Mouse (Mus musculus) Patski (cell line): ENCODE data around the gene Papolb. TPM values are rescaled to one million over a fixed set of nuclear protein-coding genes. Genes with fewer than 3 reads are reported as not detected.

ENCODE experiments used
- ATAC-seq: fragments of 100-300 bp; one replicate; pipeline ENCODE4 v1.8.0; 2021
- CTCF ChIA-PET: fragments of 350-600 bp; sonication (Branson Sonifier 250); formaldehyde crosslinking; loops from one replicate; lab custom pipeline; 2022; ENCODE audit warnings: inconsistent platforms; lab: Charles Lee
- POLR2A ChIA-PET: fragments of 350-600 bp; sonication (Branson Sonifier 250); formaldehyde crosslinking; loops from one replicate; lab custom pipeline; 2022; ENCODE audit warnings: antibody characterized with exemption, inconsistent platforms; lab: Charles Lee
- DNase-seq: peaks from one replicate; pipeline ENCODE4 v3.0.0-alpha.2; 2011; ENCODE audit warnings: low read depth, low spot score
- H3K27me3 ChIP-seq: fragments of 371-371 bp; one replicate; pipeline ENCODE4 v1.5.1; 2021
- CTCF ChIP-seq: fragments of 100-300 bp; IDR thresholded peaks from one replicate; pipeline ENCODE4 v1.5.1; 2021
- in situ Hi-C: fragments of 300-500 bp; cut with MboI; formaldehyde crosslinking; loops from 3 replicates; pipeline ENCODE4 v1.11.1; 2018; ENCODE audit warnings: low pct_unique_long_range_greater_than_20kb, mixed read lengths
- polyA plus RNA-seq: library from polyadenylated mRNA; unstranded; gene quantifications from one replicate; pipeline ENCODE4 v1.2.3, GENCODE M21; 2021

The Papolb gene
- polyA plus RNA-seq, 1 experiment from 2014 or later, result 0.04 TPM

- ChIA-PET POLR2A (no interaction called here), CTCF (no interaction called here)
- DNase-seq (no peak), ATAC-seq (no peak)
- no peak for TF ChIP-seq CTCF
- in situ Hi-C loops, result no loop called here
- H3K27me3 ChIP-seq, result peaks cover 6% of the 10 kb centered on the region
These were observed 5.0 kb downstream of the Papolb start for GRCm38 (mm10) chr5:142524711-142525464.

GRCm38 (mm10) chr5:142521195-142521866 is 8.5 kb downstream of the Papolb start:
- TF ChIP-seq CTCF, result no peak
- peaks cover 2% of the 10 kb centered on the region for H3K27me3 ChIP-seq
- DNase-seq (no peak), ATAC-seq (no peak)
- ChIA-PET CTCF (interaction anchor here (1.0 to 2.4 kb wide), 4 partner anchors 14 to 23 kb away, joined by 3 to 7 read pairs (median 4); no protein-coding TSS in a partner anchor), POLR2A (no interaction called here)
- in situ Hi-C loops, result no loop called here

GRCm38 (mm10) chr5:142520360-142520759 is 9.5 kb downstream of the Papolb start:
- CTCF ChIA-PET, result interaction anchor here (1.7 kb wide), 1 partner anchor 15 kb away, joined by 6 read pairs; no protein-coding TSS in a partner anchor
- ATAC-seq, result no peak
- TF ChIP-seq CTCF, result no peak
- no peaks in the 10 kb centered on the region for H3K27me3 ChIP-seq
- in situ Hi-C loops, result no loop called here
- no peak for DNase-seq
- POLR2A ChIA-PET, result no interaction called here

GRCm38 (mm10) chr5:142518973-142519372 is 10.9 kb downstream of the Papolb start:
- ChIA-PET CTCF (interaction anchor here (1.0 kb wide), 1 partner anchor 32 kb away, joined by 3 read pairs; the partner anchor contains the start of gene Radil), POLR2A (no interaction called here)
- ATAC-seq (no peak), DNase-seq (no peak)
- no peaks in the 10 kb centered on the region for H3K27me3 ChIP-seq
- no peak for TF ChIP-seq CTCF
- in situ Hi-C loops, result no loop called here

- H3K27me3 ChIP-seq, result no peaks in the 10 kb centered on the region
- ChIA-PET CTCF (interaction anchor here (1.7 to 1.8 kb wide), 2 partner anchors 10 to 38 kb away, joined by 4 to 5 read pairs; partner anchors contain the start of gene Radil), POLR2A (interaction anchor here (0.6 kb wide), 2 partner anchors 40 to 204 kb away, joined by 3 to 4 read pairs; no protein-coding TSS in a partner anchor)
- TF ChIP-seq CTCF, result no peak
- in situ Hi-C loops, result no loop called here
- ATAC-seq (no peak), DNase-seq (no peak)
These were observed 17.8 kb downstream of the Papolb start for GRCm38 (mm10) chr5:142512112-142512511.

- POLR2A ChIA-PET, result interaction anchor here (1.0 kb wide), 1 partner anchor 41 kb away, joined by 5 read pairs; the partner anchor contains the start of gene Radil
- H3K27me3 ChIP-seq, result no peaks in the 10 kb centered on the region
- TF ChIP-seq CTCF, result no peak
- DNase-seq, result no peak
- in situ Hi-C loops, result no loop called here
- CTCF ChIA-PET, result no interaction called here
- no peak for ATAC-seq
These were observed 19.8 kb downstream of the Papolb start for GRCm38 (mm10) chr5:142510061-142510414.

GRCm38 (mm10) chr5:142509141-142510060 is 20.5 kb downstream of the Papolb start:
- H3K27me3 ChIP-seq, result no peaks in the 10 kb centered on the region
- CTCF ChIA-PET, result interaction anchor here (1.1 to 1.3 kb wide), 2 partner anchors 41 to 108 kb away, joined by 3 to 4 read pairs; partner anchors contain the start of gene Radil
- DNase-seq (no peak), ATAC-seq (no peak)
- POLR2A ChIA-PET, result interaction anchor here (1.0 kb wide), 1 partner anchor 41 kb away, joined by 5 read pairs; the partner anchor contains the start of gene Radil
- in situ Hi-C loops, result loop anchor here (10.0 kb wide), 1 partner anchor 205 kb away; no protein-coding TSS in a partner anchor
- TF ChIP-seq CTCF, result no peak

- ChIA-PET CTCF (interaction anchor here (0.6 to 5.2 kb wide), 8 partner anchors 20 to 51 kb away, joined by 3 to 34 read pairs (median 3); partner anchors contain the start of gene Radil), POLR2A (interaction anchor here (0.6 kb wide), 1 partner anchor 37 kb away, joined by 3 read pairs; no protein-coding TSS in a partner anchor)
- in situ Hi-C loops, result loop anchor here (10.0 kb wide), 1 partner anchor 209 kb away; no protein-coding TSS in a partner anchor
- ATAC-seq (no peak), DNase-seq (no peak)
- H3K27me3 ChIP-seq, result no peaks in the 10 kb centered on the region
- TF ChIP-seq CTCF, result no peak
These were observed 24.0 kb downstream of the Papolb start for GRCm38 (mm10) chr5:142505695-142506423.

GRCm38 (mm10) chr5:142504175-142504574 is 25.7 kb downstream of the Papolb start:
- DNase-seq (no peak), ATAC-seq (no peak)
- POLR2A ChIA-PET, result no interaction called here
- CTCF ChIA-PET, result interaction anchor here (1.4 to 5.2 kb wide), 4 partner anchors 39 to 51 kb away, joined by 3 to 34 read pairs (median 6); partner anchors contain the start of gene Radil
- no peaks in the 10 kb centered on the region for H3K27me3 ChIP-seq
- in situ Hi-C loops, result loop anchor here (5.0 to 10.0 kb wide), 2 partner anchors 43 to 211 kb away; no protein-coding TSS in a partner anchor
- TF ChIP-seq CTCF, result no peak
